Mouse (Mus musculus): Measurements from ENCODE around the gene Agk. TPM values are rescaled to one million over a fixed set of nuclear protein-coding genes. Genes with fewer than 3 reads are reported as not detected.

Agk gene
- 38.1 and 40.8 TPM in 2 replicates for polyA plus RNA-seq (2012; rRNA removed)

DNA sequence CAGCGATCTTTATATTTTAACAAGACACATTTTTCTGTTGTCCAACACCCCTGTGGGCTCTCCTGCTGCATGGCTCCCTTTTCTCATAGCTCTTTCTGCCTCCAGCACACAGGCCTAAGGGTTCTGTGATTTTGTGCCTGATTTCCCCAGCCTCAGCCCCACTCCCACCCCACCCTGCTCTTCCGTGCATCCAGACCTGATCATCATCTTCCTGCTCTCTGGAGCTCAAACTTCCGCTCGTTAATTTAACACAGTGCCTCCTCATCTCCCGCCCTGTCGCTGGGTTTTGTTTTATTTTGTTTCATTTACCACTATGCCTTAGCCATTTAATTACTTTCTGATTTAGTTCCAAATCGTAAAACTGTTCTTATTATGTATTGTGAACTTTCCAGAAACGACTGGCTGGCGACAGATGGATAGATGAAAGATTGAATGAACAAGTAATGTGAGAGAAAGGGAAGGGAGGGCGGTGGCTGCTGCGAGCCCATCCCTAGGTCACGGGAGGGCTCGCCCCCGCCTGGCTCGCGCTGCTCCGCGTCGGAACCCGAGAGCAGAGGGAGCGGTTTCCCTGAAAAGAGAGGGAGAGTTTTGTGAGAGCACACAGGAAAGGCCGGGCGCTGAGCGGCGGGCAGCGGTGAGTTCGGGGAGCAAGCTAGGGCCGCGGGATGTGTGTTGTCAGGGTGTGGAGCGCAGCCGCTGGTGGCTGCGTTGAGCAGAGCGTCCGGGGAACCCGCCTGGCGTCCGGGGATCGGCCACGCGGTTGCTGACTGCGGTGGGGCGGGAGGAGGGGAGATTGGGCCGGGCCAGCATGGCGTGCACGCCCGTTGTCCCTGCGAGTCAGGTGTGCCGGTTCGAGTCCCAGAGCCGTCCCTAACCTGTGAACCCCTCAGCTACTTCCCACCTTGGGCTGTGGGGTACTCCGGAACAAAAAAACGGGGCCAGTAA is at the start of gene Agk:
Gene Agk, plus strand, starts transcription at position 276 of the 945 bp plus-strand sequence.
- TF ChIP-seq POLR2A (IDR thresholded peaks at IDR 0.05; ENCODE audit: extremely low read depth, insufficient read depth, low read length), result peak; percentile 33; the same call in 1 of the 2 replicates
- TF ChIP-seq CTCF (IDR thresholded peaks at IDR 0.05; ENCODE audit: extremely low read depth, insufficient read depth, low read length), result no peak
- Histone ChIP-seq H3K4me1 (ENCODE audit: control insufficient read depth, insufficient read depth, low read length) (no peaks in the 10 kb centered on the region; the same call in 1 of the 2 replicates), H3K27ac (ENCODE audit: insufficient read depth, low read length) (peak within 1 kb of the TSS; percentile 24; the same call in 1 of the 2 replicates), H3K4me3 (ENCODE audit: insufficient read depth, low read length) (peak within 1 kb of the TSS; percentile 91)

- H3K4me3 ChIP-seq (ENCODE audit: insufficient read depth, low read length), result no peak overlapping the region
- TF ChIP-seq CTCF (IDR thresholded peaks at IDR 0.05; ENCODE audit: extremely low read depth, insufficient read depth, low read length), result no peak
- no peak for TF ChIP-seq POLR2A (IDR thresholded peaks at IDR 0.05; ENCODE audit: extremely low read depth, insufficient read depth, low read length)
- no peaks in the 10 kb centered on the region; the same call in 1 of the 2 replicates for H3K4me1 ChIP-seq (ENCODE audit: control insufficient read depth, insufficient read depth, low read length)
- no peak overlapping the region for H3K27ac ChIP-seq (ENCODE audit: insufficient read depth, low read length)
Measured at GRCm38 (mm10) chr6:40300707-40301106, 24.3 kb upstream of the Agk start.

- TF ChIP-seq CTCF (IDR thresholded peaks at IDR 0.05; ENCODE audit: extremely low read depth, insufficient read depth, low read length), result peak; percentile 89
- TF ChIP-seq POLR2A (IDR thresholded peaks at IDR 0.05; ENCODE audit: extremely low read depth, insufficient read depth, low read length), result no peak
- H3K27ac ChIP-seq (ENCODE audit: insufficient read depth, low read length), result no peak overlapping the region
- H3K4me3 ChIP-seq (ENCODE audit: insufficient read depth, low read length), result no peak overlapping the region
- H3K4me1 ChIP-seq (ENCODE audit: control insufficient read depth, insufficient read depth, low read length), result no peaks in the 10 kb centered on the region; the same call in 1 of the 2 replicates
Measured at GRCm38 (mm10) chr6:40303379-40303778, 21.6 kb upstream of the Agk start.

DNA sequence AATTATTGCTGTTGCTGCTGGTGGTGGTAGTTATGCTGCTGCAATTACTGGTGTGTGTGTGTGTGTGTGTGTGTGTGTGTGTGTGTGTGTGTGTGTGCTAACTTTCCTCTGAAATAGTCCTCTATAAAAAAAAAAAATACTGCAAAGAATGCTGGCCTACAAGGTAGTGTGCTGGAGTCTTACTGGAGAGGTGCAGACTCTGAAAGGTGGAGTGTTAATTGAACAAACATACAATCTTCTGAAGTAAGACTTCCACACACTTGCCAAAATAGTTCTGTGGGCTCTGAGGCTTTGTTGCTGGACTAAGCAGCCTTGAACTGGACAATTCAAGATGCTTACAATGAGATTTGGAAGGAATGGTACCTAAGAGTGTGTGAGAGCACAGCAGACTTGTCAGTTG is 20.0 kb upstream of the Agk start:
- TF ChIP-seq POLR2A (IDR thresholded peaks at IDR 0.05; ENCODE audit: extremely low read depth, insufficient read depth, low read length), result no peak
- no peak for TF ChIP-seq CTCF (IDR thresholded peaks at IDR 0.05; ENCODE audit: extremely low read depth, insufficient read depth, low read length)
- H3K4me1 ChIP-seq (ENCODE audit: control insufficient read depth, insufficient read depth, low read length), result no peaks in the 10 kb centered on the region; the same call in 1 of the 2 replicates

DNA sequence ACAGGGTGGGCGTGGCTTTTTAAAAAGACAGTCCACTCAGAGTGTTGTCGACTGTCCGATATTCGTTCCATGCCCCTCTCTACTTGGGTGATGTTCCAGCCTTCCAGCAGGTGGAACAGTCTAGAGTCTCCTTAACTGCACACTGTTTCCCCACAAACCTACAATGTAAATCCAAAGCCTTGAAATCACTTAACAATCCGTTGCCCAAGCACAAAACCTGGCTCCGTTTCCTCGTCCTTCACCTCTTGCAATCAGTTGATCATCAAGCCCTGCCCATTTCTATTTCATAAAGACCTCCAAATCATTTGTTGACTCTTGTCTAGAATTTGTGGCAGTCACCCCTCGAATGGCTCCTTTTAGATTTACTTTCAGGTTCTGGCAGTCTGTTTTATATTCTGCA is 1.4 kb downstream of the Agk start:
- Histone ChIP-seq H3K27ac (ENCODE audit: insufficient read depth, low read length) (no peak overlapping the region), H3K4me3 (ENCODE audit: insufficient read depth, low read length) (no peak overlapping the region), H3K4me1 (ENCODE audit: control insufficient read depth, insufficient read depth, low read length) (no peaks in the 10 kb centered on the region; the same call in 1 of the 2 replicates)
- TF ChIP-seq CTCF (IDR thresholded peaks at IDR 0.05; ENCODE audit: extremely low read depth, insufficient read depth, low read length) (no peak), POLR2A (IDR thresholded peaks at IDR 0.05; ENCODE audit: extremely low read depth, insufficient read depth, low read length) (no peak)

More for the DNA sequence above, 20.0 kb upstream of the Agk start:
- Histone ChIP-seq H3K4me3 (ENCODE audit: insufficient read depth, low read length) (no peak overlapping the region), H3K27ac (ENCODE audit: insufficient read depth, low read length) (no peak overlapping the region)

GRCm38 (mm10) chr6:40333497-40333896 is 8.5 kb downstream of the Agk start:
- TF ChIP-seq POLR2A (IDR thresholded peaks at IDR 0.05; ENCODE audit: extremely low read depth, insufficient read depth, low read length) (no peak), CTCF (IDR thresholded peaks at IDR 0.05; ENCODE audit: extremely low read depth, insufficient read depth, low read length) (no peak)
- no peak overlapping the region for H3K4me3 ChIP-seq (ENCODE audit: insufficient read depth, low read length)
- no peak overlapping the region for H3K27ac ChIP-seq (ENCODE audit: insufficient read depth, low read length)
- peaks cover 2% of the 10 kb centered on the region; the same call in 1 of the 2 replicates for H3K4me1 ChIP-seq (ENCODE audit: control insufficient read depth, insufficient read depth, low read length)

DNA sequence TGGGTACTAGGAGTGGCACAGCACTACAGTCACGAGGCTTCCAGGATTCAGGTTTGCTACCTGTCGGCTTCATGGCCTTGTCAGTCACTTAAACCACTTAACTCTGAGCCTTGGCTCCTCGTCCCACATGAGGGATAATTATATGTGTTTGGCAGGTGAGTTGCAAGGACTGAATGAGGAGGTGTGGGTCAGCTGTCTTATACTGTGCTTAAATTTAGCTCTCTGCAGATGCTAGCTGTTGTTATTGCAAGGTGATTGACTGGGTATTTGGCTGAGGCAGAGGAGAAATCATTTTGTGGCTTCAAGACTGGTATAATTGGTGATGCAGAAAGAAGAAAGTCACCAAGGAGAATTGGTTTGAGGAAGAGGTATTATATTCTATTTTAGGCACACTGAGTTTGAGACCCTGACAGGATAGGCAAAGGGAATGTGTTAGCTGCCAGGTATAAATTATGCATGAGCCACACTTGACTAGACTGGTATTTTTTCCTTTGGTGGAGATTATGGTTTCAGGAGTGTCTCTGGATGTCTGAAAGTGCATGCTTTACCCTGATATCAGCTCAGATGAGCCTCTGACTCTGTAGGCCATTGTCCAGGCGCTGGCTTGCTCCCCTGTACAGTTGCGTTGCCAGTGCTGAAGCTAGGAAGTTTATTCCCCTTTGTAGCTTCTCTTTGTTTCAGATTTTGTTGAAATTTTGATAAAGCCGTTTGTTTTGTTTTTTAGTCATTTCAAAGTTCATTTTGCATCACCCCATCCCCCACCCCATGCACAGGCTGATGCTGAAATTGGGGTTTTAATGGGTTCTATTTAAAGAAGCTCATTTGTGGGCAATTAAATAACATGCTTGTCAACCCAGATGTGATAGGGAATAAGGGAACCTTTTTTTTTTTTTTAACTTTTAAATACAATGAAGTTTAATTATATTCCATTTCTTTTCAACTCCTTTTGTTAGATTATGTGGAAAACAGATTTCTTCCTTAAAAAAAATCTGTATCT is 12.1 kb downstream of the Agk start:
- Histone ChIP-seq H3K27ac (ENCODE audit: insufficient read depth, low read length) (no peak overlapping the region), H3K4me1 (ENCODE audit: control insufficient read depth, insufficient read depth, low read length) (peaks cover 4% of the 10 kb centered on the region; the same call in 1 of the 2 replicates)

GRCm38 (mm10) chr6:40346959-40347771 is 22.2 kb downstream of the Agk start:
- Histone ChIP-seq H3K4me1 (ENCODE audit: control insufficient read depth, insufficient read depth, low read length) (no peaks in the 10 kb centered on the region; the same call in 1 of the 2 replicates), H3K4me3 (ENCODE audit: insufficient read depth, low read length) (no peak overlapping the region), H3K27ac (ENCODE audit: insufficient read depth, low read length) (no peak overlapping the region)
- TF ChIP-seq POLR2A (IDR thresholded peaks at IDR 0.05; ENCODE audit: extremely low read depth, insufficient read depth, low read length) (no peak), CTCF (IDR thresholded peaks at IDR 0.05; ENCODE audit: extremely low read depth, insufficient read depth, low read length) (no peak)

More for the DNA sequence above, 12.1 kb downstream of the Agk start:
- no peak overlapping the region for H3K4me3 ChIP-seq (ENCODE audit: insufficient read depth, low read length)
- TF ChIP-seq CTCF (IDR thresholded peaks at IDR 0.05; ENCODE audit: extremely low read depth, insufficient read depth, low read length) (no peak), POLR2A (IDR thresholded peaks at IDR 0.05; ENCODE audit: extremely low read depth, insufficient read depth, low read length) (no peak)

All from cortical plate, adult 2 months (tissue).